Mouse (Mus musculus): Measurements from ENCODE around the gene Oxt. TPM values are rescaled to one million over a fixed set of nuclear protein-coding genes. Genes with fewer than 3 reads are reported as not detected.

Oxt gene
- polyA plus RNA-seq, 1 experiment: 0.27 TPM

- Histone ChIP-seq H3K4me3 (replicated peaks) (no peak overlapping the region), H3K36me3 (replicated peaks; ENCODE audit: low read length) (peaks cover 45% of the 10 kb centered on the region), H3K4me1 (peaks cover 38% of the 10 kb centered on the region), H3K27me3 (replicated peaks) (peaks cover 6% of the 10 kb centered on the region), H3K9me3 (no peaks in the 10 kb centered on the region)
- TF ChIP-seq FLI1 (IDR thresholded peaks at IDR 0.05; ENCODE audit: low read length) (no peak), GATA1 (IDR thresholded peaks at IDR 0.05; ENCODE audit: borderline replicate concordance, low read length) (no peak)
Measured at GRCm38 (mm10) chr2:130589761-130590160, 13.8 kb downstream of the Oxt start.

- no peak for TF ChIP-seq GATA1 (IDR thresholded peaks at IDR 0.05; ENCODE audit: borderline replicate concordance, low read length)
- no peak for TF ChIP-seq FLI1 (IDR thresholded peaks at IDR 0.05; ENCODE audit: low read length)
Measured at GRCm38 (mm10) chr2:130591016-130591415, 15.0 kb downstream of the Oxt start.

GRCm38 (mm10) chr2:130595596-130595995 is 19.6 kb downstream of the Oxt start:
- peaks cover 15% of the 10 kb centered on the region for H3K4me1 ChIP-seq
- H3K36me3 ChIP-seq (replicated peaks; ENCODE audit: low read length): peaks cover 84% of the 10 kb centered on the region
- TF ChIP-seq GATA1 (IDR thresholded peaks at IDR 0.05; ENCODE audit: borderline replicate concordance, low read length): no peak
- no peak for TF ChIP-seq FLI1 (IDR thresholded peaks at IDR 0.05; ENCODE audit: low read length)
- H3K9me3 ChIP-seq: no peaks in the 10 kb centered on the region
- no peaks in the 10 kb centered on the region for H3K27me3 ChIP-seq (replicated peaks)
- no peak overlapping the region for H3K4me3 ChIP-seq (replicated peaks)

More at GRCm38 (mm10) chr2:130591016-130591415, 15.0 kb downstream of the Oxt start:
- Histone ChIP-seq H3K4me1 (peaks cover 30% of the 10 kb centered on the region), H3K9me3 (no peaks in the 10 kb centered on the region), H3K36me3 (replicated peaks; ENCODE audit: low read length) (peaks cover 57% of the 10 kb centered on the region), H3K4me3 (replicated peaks) (no peak overlapping the region), H3K27me3 (replicated peaks) (peaks cover under 1% of the 10 kb centered on the region)

- H3K4me3 ChIP-seq (replicated peaks): no peak overlapping the region
- TF ChIP-seq GATA1 (IDR thresholded peaks at IDR 0.05; ENCODE audit: borderline replicate concordance, low read length) (no peak), FLI1 (IDR thresholded peaks at IDR 0.05; ENCODE audit: low read length) (no peak)
- peaks cover 81% of the 10 kb centered on the region for H3K36me3 ChIP-seq (replicated peaks; ENCODE audit: low read length)
- peaks cover 15% of the 10 kb centered on the region for H3K4me1 ChIP-seq
- no peaks in the 10 kb centered on the region for H3K27me3 ChIP-seq (replicated peaks)
- no peaks in the 10 kb centered on the region for H3K9me3 ChIP-seq
Measured at GRCm38 (mm10) chr2:130597601-130598010, 21.6 kb downstream of the Oxt start.

GRCm38 (mm10) chr2:130598399-130598798 is 22.4 kb downstream of the Oxt start:
- Histone ChIP-seq H3K4me3 (replicated peaks) (no peak overlapping the region), H3K36me3 (replicated peaks; ENCODE audit: low read length) (peaks cover 82% of the 10 kb centered on the region), H3K9me3 (no peaks in the 10 kb centered on the region), H3K4me1 (peaks cover 15% of the 10 kb centered on the region), H3K27me3 (replicated peaks) (no peaks in the 10 kb centered on the region)
- no peak for TF ChIP-seq FLI1 (IDR thresholded peaks at IDR 0.05; ENCODE audit: low read length)

- TF ChIP-seq FLI1 (IDR thresholded peaks at IDR 0.05; ENCODE audit: low read length): no peak
- no peak for TF ChIP-seq GATA1 (IDR thresholded peaks at IDR 0.05; ENCODE audit: borderline replicate concordance, low read length)
- H3K27me3 ChIP-seq (replicated peaks): no peaks in the 10 kb centered on the region
- H3K4me3 ChIP-seq (replicated peaks): no peak overlapping the region
- peaks cover 11% of the 10 kb centered on the region for H3K4me1 ChIP-seq
- H3K36me3 ChIP-seq (replicated peaks; ENCODE audit: low read length): peaks cover 69% of the 10 kb centered on the region
- no peaks in the 10 kb centered on the region for H3K9me3 ChIP-seq
Measured at GRCm38 (mm10) chr2:130602195-130602594, 26.2 kb downstream of the Oxt start.

GRCm38 (mm10) chr2:130613091-130613490 is 37.1 kb downstream of the Oxt start:
- no peak for TF ChIP-seq GATA1 (IDR thresholded peaks at IDR 0.05; ENCODE audit: borderline replicate concordance, low read length)
- TF ChIP-seq FLI1 (IDR thresholded peaks at IDR 0.05; ENCODE audit: low read length): no peak
- H3K9me3 ChIP-seq: no peaks in the 10 kb centered on the region
- H3K36me3 ChIP-seq (replicated peaks; ENCODE audit: low read length): peaks cover 58% of the 10 kb centered on the region
- no peaks in the 10 kb centered on the region for H3K4me1 ChIP-seq
- no peak overlapping the region for H3K4me3 ChIP-seq (replicated peaks)
- H3K27me3 ChIP-seq (replicated peaks): no peaks in the 10 kb centered on the region

GRCm38 (mm10) chr2:130618972-130619371 is 43.0 kb downstream of the Oxt start:
- H3K4me1 ChIP-seq: no peaks in the 10 kb centered on the region
- H3K9me3 ChIP-seq: no peaks in the 10 kb centered on the region
- TF ChIP-seq FLI1 (IDR thresholded peaks at IDR 0.05; ENCODE audit: low read length): no peak
- no peak for TF ChIP-seq GATA1 (IDR thresholded peaks at IDR 0.05; ENCODE audit: borderline replicate concordance, low read length)
- peaks cover 85% of the 10 kb centered on the region for H3K36me3 ChIP-seq (replicated peaks; ENCODE audit: low read length)
- no peak overlapping the region for H3K4me3 ChIP-seq (replicated peaks)
- no peaks in the 10 kb centered on the region for H3K27me3 ChIP-seq (replicated peaks)

Other genes starting within 250 kb of the Oxt start
- 0.64 TPM in 1 of 2 replicates, not detected in the other for gene Cpxm1, start 178.6 kb upstream of the Oxt start, polyA plus RNA-seq (2012; ENCODE audit: insufficient read depth, low replicate concordance)
- not detected in 2 replicates for gene Gm28372, start 170.9 kb upstream of the Oxt start, polyA plus RNA-seq (2012; ENCODE audit: insufficient read depth, low replicate concordance)
- not detected in 2 replicates for gene 1700020A23Rik, start 170.9 kb upstream of the Oxt start, polyA plus RNA-seq (2012; ENCODE audit: insufficient read depth, low replicate concordance)
- not detected in 2 replicates for gene Tmem239, start 169.7 kb upstream of the Oxt start, polyA plus RNA-seq (2012; ENCODE audit: insufficient read depth, low replicate concordance)
- 8.9 TPM in 1 of 2 replicates, not detected in the other for gene Vps16, start 151.8 kb upstream of the Oxt start, polyA plus RNA-seq (2012; ENCODE audit: insufficient read depth, low replicate concordance)
- 19.1 and 25.2 TPM in 2 replicates for gene Pced1a, start 151.5 kb upstream of the Oxt start, polyA plus RNA-seq (2012; ENCODE audit: insufficient read depth, low replicate concordance)
- 8.0 and 14.1 TPM in 2 replicates for gene Ptpra, start 125.9 kb upstream of the Oxt start, polyA plus RNA-seq (2012; ENCODE audit: insufficient read depth, low replicate concordance)
- 94.8 and 158 TPM in 2 replicates for gene Mrps26, start 12.4 kb upstream of the Oxt start, polyA plus RNA-seq (2012; ENCODE audit: insufficient read depth, low replicate concordance)
- gene Avp, start 6.4 kb downstream of the Oxt start, polyA plus RNA-seq (2012; ENCODE audit: insufficient read depth, low replicate concordance): not detected in 2 replicates
- gene Fastkd5, start 53.9 kb downstream of the Oxt start, polyA plus RNA-seq (2012; ENCODE audit: insufficient read depth, low replicate concordance): 0.94 TPM in 1 of 2 replicates, not detected in the other
- gene Ubox5, start 53.9 kb downstream of the Oxt start, polyA plus RNA-seq (2012; ENCODE audit: insufficient read depth, low replicate concordance): 1.8 and 1.9 TPM in 2 replicates
- 0.46 TPM in 1 of 2 replicates, not detected in the other for gene Lzts3, start 66.6 kb downstream of the Oxt start, polyA plus RNA-seq (2012; ENCODE audit: insufficient read depth, low replicate concordance)
- gene Ddrgk1, start 88.5 kb downstream of the Oxt start, polyA plus RNA-seq (2012; ENCODE audit: insufficient read depth, low replicate concordance): 85.4 and 105 TPM in 2 replicates
- 8.6 and 10.1 TPM in 2 replicates for gene Itpa, start 91.4 kb downstream of the Oxt start, polyA plus RNA-seq (2012; ENCODE audit: insufficient read depth, low replicate concordance)
- 0.53 and 0.58 TPM in 2 replicates for gene Slc4a11, start 121.3 kb downstream of the Oxt start, polyA plus RNA-seq (2012; ENCODE audit: insufficient read depth, low replicate concordance)